Mouse (Mus musculus): ENCODE results near the gene Csrnp3.
"Not testable (repeated sequence)": the region's sequence is repeated elsewhere in the genome, so short reads cannot be mapped to it uniquely, and the experiment has no call there.

GRCm38 (mm10) chr2:65811203-65811602, 34.4 kb upstream of the Csrnp3 start:
- not testable (repeated sequence) for TF ChIP-seq CTCF (IDR thresholded peaks at IDR 0.05; ENCODE audit: control insufficient read depth, insufficient read depth, insufficient read length); USF1 (IDR thresholded peaks at IDR 0.05; ENCODE audit: low read depth); MYOD1 (IDR thresholded peaks at IDR 0.05; ENCODE audit: control insufficient read depth, insufficient read length, low read depth); MAX (IDR thresholded peaks at IDR 0.05); CEBPB (IDR thresholded peaks at IDR 0.05; ENCODE audit: low read depth); FOSL1 (IDR thresholded peaks at IDR 0.05; ENCODE audit: insufficient read depth, low read length, poor library complexity, severe bottlenecking); MYOG (IDR thresholded peaks at IDR 0.05; ENCODE audit: control insufficient read depth, extremely low read depth, insufficient read length)
